Mouse (Mus musculus) urinary bladder, postnatal 10 days (tissue): Measurements from ENCODE around the gene Hrk.

Experiments used
- DNase-seq: peaks from one replicate; pipeline ENCODE4 v3.0.0; 2022; ENCODE audit warnings: low spot score

The Hrk gene

DNA sequence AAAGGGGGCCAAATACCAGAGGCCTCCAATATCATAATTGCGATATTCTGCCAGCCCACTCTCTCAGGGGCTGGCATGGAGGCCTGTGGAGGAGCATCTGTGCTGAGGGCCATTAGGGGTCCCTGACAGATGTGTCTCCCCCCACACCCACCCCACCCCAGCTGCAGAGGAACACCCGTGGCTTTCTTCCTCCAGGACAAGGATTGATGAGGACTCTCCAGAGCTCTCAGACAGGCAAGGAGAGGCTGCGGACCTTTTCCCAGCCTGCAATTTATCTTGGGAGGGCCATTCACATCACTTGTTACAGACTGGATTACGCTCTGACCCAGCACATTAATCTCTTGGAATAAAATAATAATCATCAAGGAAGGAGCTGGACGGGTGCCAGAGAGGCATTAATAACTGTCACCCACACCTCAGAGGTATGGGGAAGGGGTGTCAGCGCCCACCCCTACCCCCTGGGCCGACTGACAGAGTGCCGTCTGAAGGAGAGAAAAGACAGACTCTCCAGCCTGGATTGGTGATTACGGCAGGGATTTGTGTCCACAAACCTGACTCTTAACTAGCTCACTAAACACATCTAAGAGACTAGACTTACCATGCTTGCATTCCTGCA is 58.8 kb downstream of the Hrk start:
- DNase-seq, result no peak

DNA sequence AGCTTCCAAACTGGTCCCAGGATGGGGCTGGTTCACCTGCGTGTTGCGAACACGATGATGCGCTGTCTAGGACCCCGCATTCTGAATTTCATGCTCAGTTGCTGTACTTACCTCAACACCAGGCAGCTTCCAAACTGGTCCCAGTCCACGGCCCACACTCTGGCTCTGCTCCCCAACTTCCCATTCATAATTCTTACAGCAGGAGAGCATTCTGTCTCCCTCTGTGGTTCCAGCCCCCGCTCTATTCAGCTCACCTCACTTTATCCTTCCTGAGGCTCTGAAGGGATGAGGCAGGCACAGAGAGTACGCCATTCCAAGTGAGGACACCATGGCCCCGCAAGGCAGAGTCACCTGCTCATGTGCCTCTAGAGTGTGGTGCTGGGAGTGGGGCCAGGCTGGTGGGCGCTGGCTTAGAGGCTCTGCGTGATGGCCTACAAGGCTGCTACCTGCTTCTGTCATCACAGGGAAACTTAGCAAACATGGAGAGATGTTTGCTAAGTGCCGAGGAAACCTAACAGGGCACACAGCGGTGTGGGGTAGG is 65.7 kb downstream of the Hrk start:
- DNase-seq, result no peak

DNA sequence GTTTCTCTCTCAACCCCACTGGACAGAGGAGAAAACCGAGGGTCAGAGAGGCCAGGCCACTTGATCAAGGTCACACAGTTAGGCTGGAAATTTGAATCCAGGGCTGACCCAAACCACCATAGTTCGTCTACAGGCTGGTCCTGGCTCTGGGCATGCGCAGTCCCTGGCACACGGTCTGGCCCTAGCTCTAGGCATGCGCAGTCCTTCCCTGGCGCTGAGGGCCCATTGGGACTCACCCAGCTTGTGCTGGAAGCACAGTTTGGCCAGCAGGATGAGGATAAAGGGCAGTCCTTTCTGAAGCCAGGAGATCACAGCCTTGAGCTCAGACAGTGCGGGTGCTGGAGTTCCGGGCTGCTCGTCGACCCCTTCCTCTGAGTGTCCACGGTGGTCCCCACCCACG is 72.4 kb downstream of the Hrk start:
- DNase-seq, result no peak
